Mouse (Mus musculus) cerebellum, postnatal 14 days (tissue): ENCODE measurements around the gene Fndc4.

Source experiments
- DNase-seq, 2 experiments: peaks; one replicate each; pipeline ENCODE4 v3.0.0; 2021; ENCODE audit warnings: mixed read lengths in 2 of 2

Gene Fndc4

GRCm38 (mm10) chr5:31255971-31256370 is 39.9 kb downstream of the Fndc4 start:
- DNase-seq, result no peak

- DNase-seq, result no peak
These were observed 40.5 kb downstream of the Fndc4 start for GRCm38 (mm10) chr5:31255381-31255780.

- DNase-seq, result no peak
These were observed 41.0 kb downstream of the Fndc4 start for GRCm38 (mm10) chr5:31254901-31255300.

- DNase-seq, result no peak
These were observed 41.4 kb downstream of the Fndc4 start for GRCm38 (mm10) chr5:31254452-31254851.

GRCm38 (mm10) chr5:31253806-31254205 is 42.1 kb downstream of the Fndc4 start:
- DNase-seq, result no peak

- no peak for DNase-seq
These were observed 42.9 kb downstream of the Fndc4 start for GRCm38 (mm10) chr5:31252795-31253545.

GRCm38 (mm10) chr5:31252151-31252550 is 43.7 kb downstream of the Fndc4 start:
- DNase-seq, result no peak

GRCm38 (mm10) chr5:31251541-31252101 is 44.3 kb downstream of the Fndc4 start, which contains the start of gene Krtcap3:
Krtcap3 (plus strand) TSS chr5:31251691.
- DNase-seq, result peak; percentile 34 to 44

- DNase-seq, result no peak
These were observed 45.2 kb downstream of the Fndc4 start for GRCm38 (mm10) chr5:31250716-31251115.
